Mouse (Mus musculus) lung, postnatal 36 days (tissue): ENCODE data around the gene Nab2.
A peak's percentile ranks its signal among the peaks of the same experiment; 100 is the strongest.

Source experiments
- DNase-seq: peaks from one replicate; pipeline ENCODE4 v3.0.0; 2022; ENCODE audit warnings: mixed read lengths

Gene Nab2

GRCm38 (mm10) chr10:127642772-127643552, 25.4 kb downstream of the Nab2 start, which contains the start of gene Stat6:
Gene Stat6 (plus strand): TSS chr10:127642986.
- DNase-seq: peak; percentile 94

GRCm38 (mm10) chr10:127641861-127642771, 26.3 kb downstream of the Nab2 start:
- peak; percentile 95 for DNase-seq

GRCm38 (mm10) chr10:127640421-127640820, 27.9 kb downstream of the Nab2 start:
- DNase-seq: no peak

DNA sequence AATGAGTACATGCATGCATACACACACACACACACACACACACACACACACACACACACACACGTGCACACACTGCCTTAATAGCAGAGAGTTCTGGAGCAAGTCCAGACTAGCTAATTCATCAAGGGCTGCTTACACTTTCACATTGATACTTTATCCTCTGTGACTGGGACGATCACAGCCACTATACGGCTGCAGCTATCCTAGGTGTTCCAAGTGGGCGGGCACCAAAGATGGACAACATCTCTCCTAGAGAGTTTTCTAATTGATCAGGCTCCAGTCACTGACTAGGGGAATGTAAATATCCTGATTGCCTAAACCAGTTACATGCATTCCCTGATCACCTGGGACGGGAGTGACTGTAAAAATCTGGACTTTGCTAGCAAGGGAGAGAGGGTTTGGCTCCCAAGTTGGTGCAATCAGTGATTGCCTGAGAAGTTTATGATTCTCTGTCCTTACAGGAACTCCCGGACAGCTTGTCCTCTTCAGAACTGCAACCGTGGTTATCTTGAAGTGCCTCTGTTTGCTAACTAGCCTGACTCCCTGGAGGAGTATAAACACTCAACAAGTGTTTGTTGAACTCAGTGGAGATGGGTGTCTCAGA, 35.6 kb downstream of the Nab2 start:
- DNase-seq: no peak

GRCm38 (mm10) chr10:127631261-127632214, 36.8 kb downstream of the Nab2 start:
- peak; percentile 69 for DNase-seq

GRCm38 (mm10) chr10:127626433-127626832, 41.9 kb downstream of the Nab2 start:
- peak; percentile 78 for DNase-seq

- no peak for DNase-seq
Measured at GRCm38 (mm10) chr10:127623439-127624216, 44.7 kb downstream of the Nab2 start.

DNA sequence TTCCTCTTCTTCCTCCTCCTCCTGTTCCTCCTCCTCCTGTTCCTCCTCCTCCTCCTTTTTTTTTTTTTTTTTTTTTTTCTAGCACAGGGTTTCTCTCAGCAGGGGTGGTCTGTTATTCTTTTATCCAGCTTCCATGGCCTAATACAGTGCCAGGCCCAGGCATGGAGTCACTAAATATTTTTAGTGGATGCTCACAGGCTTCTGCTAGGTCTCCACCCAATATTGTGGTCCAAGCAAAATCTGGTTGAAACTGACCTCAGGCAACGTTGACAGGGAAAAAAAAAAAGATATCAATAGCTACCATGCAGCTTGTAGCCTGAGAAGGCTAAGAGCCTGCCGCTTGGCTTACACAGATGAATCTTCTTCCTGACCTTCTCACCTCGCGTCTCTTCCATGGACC, 45.7 kb downstream of the Nab2 start:
- no peak for DNase-seq

DNA sequence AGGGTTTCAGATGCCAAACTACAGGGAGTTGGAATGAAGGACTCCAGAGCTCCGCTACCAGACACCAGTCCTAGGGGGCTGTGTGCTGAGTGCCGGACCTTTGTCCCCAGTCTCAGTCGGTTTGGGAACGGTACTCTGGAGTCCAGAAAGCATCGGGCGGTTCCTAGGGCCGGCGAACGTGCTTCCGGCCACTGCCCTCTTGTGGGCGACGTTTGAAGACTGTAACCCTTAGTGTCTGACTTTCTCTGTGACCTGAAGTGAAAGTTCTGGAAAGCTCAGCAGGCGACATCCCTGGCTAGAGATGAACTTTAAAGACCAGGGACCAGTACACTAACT, 46.3 kb downstream of the Nab2 start:
- DNase-seq: peak; percentile 87

DNA sequence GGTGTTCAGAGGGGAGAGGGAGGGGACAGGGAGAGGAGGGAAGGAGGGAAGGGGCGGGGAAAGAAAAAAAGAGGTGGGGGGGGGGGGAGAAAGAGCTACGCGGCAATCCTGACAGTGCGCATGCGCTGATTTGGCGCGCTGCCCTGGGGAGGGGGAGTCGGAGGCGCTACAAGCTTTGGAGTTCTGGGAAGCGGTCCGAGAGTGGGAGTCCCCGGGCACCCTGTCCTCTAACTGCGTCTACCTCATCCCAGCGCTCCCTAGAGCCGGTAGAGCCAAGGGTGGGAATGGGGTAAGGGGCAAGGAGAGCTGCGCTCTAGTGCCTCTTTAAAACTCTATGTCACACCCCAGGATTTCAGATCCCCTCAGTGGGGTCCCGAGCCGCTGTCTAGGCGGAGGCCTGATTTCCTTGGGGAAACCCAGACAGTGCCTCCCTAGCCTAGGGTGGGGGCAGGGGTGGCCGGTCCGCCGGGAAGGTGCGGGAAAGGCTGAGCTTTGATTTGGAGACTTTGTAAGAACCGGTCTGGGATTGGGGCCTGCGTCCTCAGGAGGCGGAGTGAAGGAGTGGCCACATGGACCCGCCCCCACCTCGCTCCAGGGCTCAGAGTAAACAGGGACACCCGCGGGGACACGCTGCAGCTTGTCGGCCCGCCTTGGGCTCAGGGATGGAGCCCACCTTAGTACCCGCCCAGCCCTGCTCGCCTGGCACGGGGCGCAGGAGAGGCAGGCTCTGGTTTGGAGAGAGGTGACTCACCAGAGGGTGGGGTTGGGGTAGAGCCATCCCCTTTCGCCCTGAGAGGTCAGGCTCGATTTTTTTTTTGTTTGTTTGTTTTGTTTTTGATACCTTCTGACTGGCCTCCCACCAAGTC, 46.9 kb downstream of the Nab2 start:
- DNase-seq: peak; percentile 95

DNA sequence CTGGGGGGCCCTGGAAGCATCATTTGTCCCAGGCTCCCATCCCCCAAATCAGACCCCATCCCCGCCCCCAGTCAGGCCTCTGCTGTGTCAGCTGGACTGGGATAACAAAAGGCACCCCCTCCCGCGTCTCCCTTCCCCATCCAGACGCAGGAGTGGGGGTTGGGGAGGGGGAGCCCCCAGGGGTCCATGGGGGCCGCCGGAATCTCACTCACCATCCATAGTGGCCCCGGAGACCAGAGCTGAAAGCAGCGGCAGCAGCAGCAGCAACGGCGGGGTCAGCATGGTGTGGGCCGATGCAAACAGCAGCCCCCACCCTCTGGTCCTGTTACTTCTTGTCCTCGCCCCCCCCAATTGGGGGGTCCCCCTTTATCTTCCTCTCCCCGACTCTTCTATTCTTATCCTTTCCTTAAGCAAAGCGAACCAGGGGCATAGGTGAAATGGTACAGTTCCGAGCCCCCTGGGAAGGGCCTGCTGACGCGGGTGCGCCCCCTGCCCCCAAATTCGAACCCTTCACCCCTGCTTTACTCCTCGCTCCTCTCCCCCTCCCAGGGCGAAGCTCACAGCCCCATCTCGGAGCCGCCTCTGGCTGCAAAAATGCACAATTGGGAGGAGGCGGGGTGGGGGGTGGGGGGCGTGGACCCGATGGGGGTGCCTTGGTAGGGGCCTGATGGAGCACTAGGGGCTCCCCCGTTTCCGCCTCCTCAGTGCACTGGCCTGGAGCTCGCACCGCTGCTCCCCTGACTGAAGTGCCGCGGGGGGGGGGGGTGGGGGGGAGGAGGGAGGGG, 47.8 kb downstream of the Nab2 start, which contains the start of gene Lrp1:
Lrp1 (minus strand) TSS at position 743 of the 785 bp plus-strand sequence.
- DNase-seq: no peak

GRCm38 (mm10) chr10:127619941-127620405, 48.4 kb downstream of the Nab2 start:
- no peak for DNase-seq

DNA sequence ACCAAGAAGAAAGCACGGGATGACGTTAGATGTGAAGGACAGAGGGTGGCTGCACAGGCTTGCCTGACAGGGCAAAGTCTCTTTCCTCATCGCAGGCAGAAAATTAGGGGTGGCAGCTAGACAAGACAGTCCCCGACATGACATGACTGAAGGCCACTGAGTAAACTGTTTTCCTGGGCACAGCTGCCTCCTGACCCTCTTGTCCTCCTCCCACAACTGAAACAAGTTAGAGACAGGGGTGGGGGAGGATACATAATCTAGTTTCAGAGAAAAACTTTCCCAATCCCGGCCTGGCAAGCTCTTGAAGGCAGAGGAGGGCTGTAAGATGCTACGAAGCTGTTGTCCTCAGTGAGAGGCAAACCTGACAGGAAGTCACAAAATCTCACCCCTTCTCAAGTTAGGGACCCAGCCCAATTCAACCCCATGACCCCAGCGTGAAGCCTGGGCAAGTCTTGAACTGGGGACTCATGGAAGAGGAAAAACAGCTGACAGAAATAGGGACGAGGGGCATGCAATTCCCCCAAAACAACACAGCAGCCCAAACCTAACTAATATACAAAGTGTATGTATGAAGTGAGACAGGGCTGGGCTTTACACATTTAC, 49.1 kb downstream of the Nab2 start:
- DNase-seq: no peak

DNA sequence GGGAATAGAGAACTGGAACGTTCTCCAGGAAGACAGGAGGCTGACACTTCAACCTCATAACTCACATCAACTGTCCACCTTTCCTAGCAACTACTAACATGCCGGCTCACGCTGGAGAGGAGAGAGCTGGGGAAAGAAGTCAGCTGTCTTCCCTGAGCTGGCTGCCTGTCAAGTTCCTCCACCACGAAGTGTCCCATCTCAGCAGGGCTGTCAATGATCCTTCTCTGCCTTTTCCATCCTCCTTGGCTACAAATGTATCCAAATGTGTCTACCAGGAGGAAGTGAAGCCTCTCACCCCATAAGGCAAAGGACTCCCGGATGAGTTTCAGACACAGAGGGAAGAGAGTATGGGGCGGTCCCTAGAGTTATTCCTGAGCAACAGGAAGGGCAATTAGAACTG, 50.2 kb downstream of the Nab2 start:
- DNase-seq: peak; percentile 49

DNA sequence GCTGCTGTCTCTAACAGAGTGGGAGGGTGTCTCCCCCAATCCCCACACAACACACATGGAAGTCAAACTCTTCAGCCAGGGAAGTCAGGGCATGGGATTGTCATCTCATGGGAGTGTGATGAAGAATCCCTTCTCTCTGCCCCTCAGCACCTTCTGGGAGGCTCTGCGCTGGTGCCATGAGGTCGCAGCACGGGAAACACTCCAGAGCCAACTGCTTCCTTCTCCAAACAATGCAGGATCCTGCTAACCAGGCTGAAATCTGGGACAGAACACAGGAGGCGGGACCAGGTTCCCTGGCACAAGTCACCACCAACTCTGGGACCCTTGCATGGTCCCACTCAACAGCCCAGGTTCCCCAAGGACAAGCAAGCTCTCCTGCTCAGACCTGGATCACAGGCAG, 51.1 kb downstream of the Nab2 start:
- no peak for DNase-seq

- DNase-seq: no peak
Measured at GRCm38 (mm10) chr10:127616261-127616679, 52.1 kb downstream of the Nab2 start.

GRCm38 (mm10) chr10:127615591-127615990, 52.8 kb downstream of the Nab2 start:
- DNase-seq: no peak

DNA sequence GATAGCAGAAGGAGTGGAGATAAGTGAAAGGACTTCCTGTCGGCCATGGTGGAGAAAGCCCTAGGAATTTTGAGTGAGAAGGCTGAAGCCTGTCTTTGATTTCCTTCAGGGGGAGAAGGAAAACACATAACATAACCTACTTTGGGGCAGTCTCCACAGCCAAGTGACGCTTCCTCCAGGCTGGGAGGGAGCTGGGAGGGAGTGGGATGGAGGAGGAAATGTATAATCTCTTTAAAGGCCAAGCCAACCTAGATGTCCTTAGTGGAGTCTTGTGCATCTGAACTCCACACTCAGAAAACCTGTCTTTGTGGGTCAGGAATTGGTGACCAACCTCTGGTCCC, 53.4 kb downstream of the Nab2 start:
- DNase-seq: no peak
